Mouse (Mus musculus) hindbrain, embryonic 12.5 days (tissue): Measurements from ENCODE around the gene Kdm2b. TPM values are rescaled to one million over a fixed set of nuclear protein-coding genes. Genes with fewer than 3 reads are reported as not detected.

Experiments
- ATAC-seq: fragments of 200-750 bp; cut with Nextera tagmentation; 2 replicates; pipeline ENCODE4 v1.8.0; 2017; ENCODE audit warnings: moderate TSS enrichment; ENCODE audit not compliant: low FRiP score
- H3K27ac ChIP-seq: fragments of 300-500 bp; sonication (generic); 2 replicates; pipeline ENCODE4 v1.5.1; 2016; ENCODE audit warnings: mild to moderate bottlenecking
- H3K27me3 ChIP-seq: fragments of 300-500 bp; sonication (generic); 2 replicates; pipeline ENCODE4 v1.6.1; 2016; ENCODE audit warnings: mild to moderate bottlenecking
- H3K36me3 ChIP-seq: fragments of 300-500 bp; sonication (generic); 2 replicates; pipeline ENCODE4 v1.6.1; 2016; ENCODE audit warnings: mild to moderate bottlenecking
- H3K4me1 ChIP-seq: fragments of 300-500 bp; sonication (generic); 2 replicates; pipeline ENCODE4 v1.6.1; 2016
- H3K4me2 ChIP-seq: fragments of 300-500 bp; sonication (generic); replicated peaks from 2 replicates; pipeline ENCODE4 v1.6.1; 2016; ENCODE audit warnings: mild to moderate bottlenecking
- H3K4me3 ChIP-seq: fragments of 300-500 bp; sonication (generic); 2 replicates; pipeline ENCODE4 v1.5.1; 2016; ENCODE audit warnings: mild to moderate bottlenecking
- H3K9ac ChIP-seq: fragments of 300-500 bp; sonication (generic); 2 replicates; pipeline ENCODE4 v1.6.1; 2016; ENCODE audit warnings: mild to moderate bottlenecking, moderate library complexity
- H3K9me3 ChIP-seq: fragments of 300-500 bp; sonication (generic); replicated peaks from 2 replicates; pipeline ENCODE4 v1.6.1; 2016; ENCODE audit warnings: mild to moderate bottlenecking
- WGBS: fragments of 180-500 bp; shearing (Covaris S2); methylation state at CpG from one replicate; pipeline ENCODE4 v1.1.7; 2016; 5-methylcytosine and 5-hydroxymethylcytosine counted together
- polyA plus RNA-seq: library from polyadenylated mRNA; unstranded; fragments of >200 nt; fragmentation: Nextera tagmentation; extraction: Ambion mirVana; gene quantifications from 2 replicates; pipeline ENCODE4 v1.2.1, GENCODE M21; 2016

The Kdm2b gene
- polyA plus RNA-seq, 1 experiment from 2014 or later: 112 TPM

- 94% methylated on average over 6 of the region's 6 CpGs for WGBS
- Histone ChIP-seq H3K4me1 (no peaks in the 10 kb centered on the region), H3K27me3 (no peaks in the 10 kb centered on the region), H3K4me3 (no peak overlapping the region), H3K4me2 (no peak overlapping the region), H3K9me3 (no peaks in the 10 kb centered on the region), H3K36me3 (no peaks in the 10 kb centered on the region), H3K27ac (no peak overlapping the region), H3K9ac (no peak overlapping the region)
- no peak for ATAC-seq
These were observed 24.8 kb downstream of the Kdm2b start for GRCm38 (mm10) chr5:122964853-122965252.

- peaks cover 9% of the 10 kb centered on the region for H3K4me1 ChIP-seq
- no peaks in the 10 kb centered on the region for H3K36me3 ChIP-seq
- H3K9ac ChIP-seq: no peak overlapping the region
- 54% methylated on average over 3 of the region's 3 CpGs for WGBS
- H3K4me3 ChIP-seq: no peak overlapping the region
- H3K4me2 ChIP-seq: no peak overlapping the region
- no peak overlapping the region for H3K27ac ChIP-seq
- H3K9me3 ChIP-seq: no peaks in the 10 kb centered on the region
- no peak for ATAC-seq
- H3K27me3 ChIP-seq: no peaks in the 10 kb centered on the region
These were observed 27.7 kb downstream of the Kdm2b start for GRCm38 (mm10) chr5:122961905-122962304.

- WGBS: 80% methylated on average over 11 of the region's 11 CpGs
- Histone ChIP-seq H3K9me3 (no peaks in the 10 kb centered on the region), H3K27ac (no peak overlapping the region), H3K9ac (no peak overlapping the region), H3K27me3 (peaks cover 1% of the 10 kb centered on the region; the same call in 1 of the 2 replicates), H3K4me2 (no peak overlapping the region), H3K4me3 (no peak overlapping the region), H3K36me3 (no peaks in the 10 kb centered on the region), H3K4me1 (peaks cover 9% of the 10 kb centered on the region)
- no peak for ATAC-seq
These were observed 30.2 kb downstream of the Kdm2b start for GRCm38 (mm10) chr5:122959391-122959790.

GRCm38 (mm10) chr5:122956059-122956458, 33.6 kb downstream of the Kdm2b start:
- no peaks in the 10 kb centered on the region for H3K9me3 ChIP-seq
- H3K9ac ChIP-seq: no peak overlapping the region
- no peak for ATAC-seq
- WGBS: 79% methylated on average over 3 of the region's 3 CpGs
- no peak overlapping the region for H3K4me3 ChIP-seq
- no peak overlapping the region for H3K4me2 ChIP-seq
- H3K27ac ChIP-seq: no peak overlapping the region
- H3K36me3 ChIP-seq: no peaks in the 10 kb centered on the region
- H3K4me1 ChIP-seq: peaks cover 25% of the 10 kb centered on the region
- peaks cover 29% of the 10 kb centered on the region for H3K27me3 ChIP-seq

- H3K36me3 ChIP-seq: peaks cover 7% of the 10 kb centered on the region; the same call in 1 of the 2 replicates
- H3K27ac ChIP-seq: 0 out of 2 replicates have a peak overlapping the region, but pooled peaks have one; percentile 14
- WGBS: 3% methylated on average over 59 of the region's 59 CpGs
- H3K9ac ChIP-seq: peak overlapping the region; percentile 65
- peak overlapping the region; percentile 66 for H3K4me2 ChIP-seq
- no peaks in the 10 kb centered on the region for H3K9me3 ChIP-seq
- H3K4me1 ChIP-seq: peaks cover 29% of the 10 kb centered on the region
- H3K27me3 ChIP-seq: peaks cover 29% of the 10 kb centered on the region
- 0 out of 2 replicates have a peak, but pooled peaks have one; percentile 11 for ATAC-seq
- peak overlapping the region; percentile 41 for H3K4me3 ChIP-seq
These were observed 37.5 kb downstream of the Kdm2b start for GRCm38 (mm10) chr5:122951913-122952641.

- Histone ChIP-seq H3K9ac (peak overlapping the region; percentile 65), H3K9me3 (no peaks in the 10 kb centered on the region), H3K4me1 (peaks cover 27% of the 10 kb centered on the region), H3K36me3 (peaks cover 12% of the 10 kb centered on the region), H3K4me3 (peak overlapping the region; percentile 41), H3K27me3 (peaks cover 29% of the 10 kb centered on the region), H3K4me2 (peak overlapping the region; percentile 66), H3K27ac (no peak overlapping the region)
- 6% methylated on average over 30 of the region's 30 CpGs for WGBS
- ATAC-seq: peak; percentile 41
These were observed 38.3 kb downstream of the Kdm2b start for GRCm38 (mm10) chr5:122951056-122951912.

- peak; percentile 91 for ATAC-seq
- H3K4me3 ChIP-seq: peak overlapping the region; percentile 41
- H3K27ac ChIP-seq: peak overlapping the region; percentile 30; the same call in 1 of the 2 replicates
- WGBS: 19% methylated on average over 23 of the region's 23 CpGs
- H3K4me2 ChIP-seq: peak overlapping the region; percentile 66
- H3K27me3 ChIP-seq: peaks cover 29% of the 10 kb centered on the region
- peak overlapping the region; percentile 65 for H3K9ac ChIP-seq
- H3K36me3 ChIP-seq: peaks cover 12% of the 10 kb centered on the region
- no peaks in the 10 kb centered on the region for H3K9me3 ChIP-seq
- peaks cover 27% of the 10 kb centered on the region for H3K4me1 ChIP-seq
These were observed 39.2 kb downstream of the Kdm2b start for GRCm38 (mm10) chr5:122950329-122950953.

- peaks cover 25% of the 10 kb centered on the region for H3K27me3 ChIP-seq
- peaks cover 27% of the 10 kb centered on the region for H3K4me1 ChIP-seq
- no peak overlapping the region for H3K4me3 ChIP-seq
- ATAC-seq: no peak
- H3K27ac ChIP-seq: no peak overlapping the region
- no peaks in the 10 kb centered on the region for H3K9me3 ChIP-seq
- 0 out of 2 replicates have a peak overlapping the region, but pooled peaks have one; percentile 23 for H3K9ac ChIP-seq
- H3K36me3 ChIP-seq: peaks cover 16% of the 10 kb centered on the region
- 81% methylated on average over 8 of the region's 8 CpGs for WGBS
- no peak overlapping the region for H3K4me2 ChIP-seq
These were observed 40.5 kb downstream of the Kdm2b start for GRCm38 (mm10) chr5:122949101-122949500.

- peaks cover 20% of the 10 kb centered on the region for H3K36me3 ChIP-seq
- no peak for ATAC-seq
- WGBS: 85% methylated on average over 12 of the region's 12 CpGs
These were observed 42.1 kb downstream of the Kdm2b start for GRCm38 (mm10) chr5:122947534-122947933.

GRCm38 (mm10) chr5:122938676-122939075, 50.9 kb downstream of the Kdm2b start:
- ATAC-seq: no peak
- H3K4me2 ChIP-seq: no peak overlapping the region
- H3K27ac ChIP-seq: no peak overlapping the region
- no peak overlapping the region for H3K9ac ChIP-seq
- no peak overlapping the region for H3K4me3 ChIP-seq
- H3K36me3 ChIP-seq: peaks cover 16% of the 10 kb centered on the region
- 89% methylated on average over 3 of the region's 3 CpGs for WGBS
- H3K27me3 ChIP-seq: no peaks in the 10 kb centered on the region
- H3K4me1 ChIP-seq: 0 out of 2 replicates have a peak, but pooled peaks cover 5% of the 10 kb centered on the region
- H3K9me3 ChIP-seq: no peaks in the 10 kb centered on the region

More at GRCm38 (mm10) chr5:122947534-122947933, 42.1 kb downstream of the Kdm2b start:
- Histone ChIP-seq H3K4me1 (peaks cover 26% of the 10 kb centered on the region), H3K4me2 (no peak overlapping the region), H3K9ac (no peak overlapping the region), H3K4me3 (no peak overlapping the region), H3K27ac (no peak overlapping the region), H3K9me3 (no peaks in the 10 kb centered on the region), H3K27me3 (peaks cover 9% of the 10 kb centered on the region)

- no peak overlapping the region for H3K27ac ChIP-seq
- H3K9me3 ChIP-seq: no peaks in the 10 kb centered on the region
- H3K9ac ChIP-seq: no peak overlapping the region
- no peak overlapping the region for H3K4me2 ChIP-seq
- H3K36me3 ChIP-seq: peaks cover 17% of the 10 kb centered on the region
- H3K4me1 ChIP-seq: 0 out of 2 replicates have a peak, but pooled peaks cover 5% of the 10 kb centered on the region
- no peaks in the 10 kb centered on the region for H3K27me3 ChIP-seq
- no peak overlapping the region for H3K4me3 ChIP-seq
- 87% methylated on average over 4 of the region's 4 CpGs for WGBS
- ATAC-seq: no peak
These were observed 51.6 kb downstream of the Kdm2b start for GRCm38 (mm10) chr5:122937958-122938540.
